Comparison of ENCODE assay signal across 24 mouse cellular contexts in the genomic region with DNA sequence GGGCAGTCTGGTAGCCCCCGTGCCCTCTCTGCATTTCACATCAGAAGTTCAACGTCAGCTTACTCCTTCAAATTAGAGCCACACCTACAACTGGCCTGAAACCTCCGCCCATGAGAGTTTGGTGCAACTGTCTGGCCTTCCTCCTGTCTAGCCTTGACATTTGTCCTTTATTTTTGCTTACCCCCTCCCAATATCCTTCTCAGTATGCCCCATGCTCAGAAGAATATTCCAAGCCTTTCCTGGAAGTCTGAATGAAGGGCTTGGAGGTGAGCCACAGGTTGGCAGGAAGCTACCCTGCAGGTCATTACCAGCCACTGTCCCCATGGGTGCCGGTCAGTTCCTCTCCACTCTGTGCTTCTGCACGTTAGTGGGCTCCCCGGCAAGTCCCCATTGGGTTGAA.
A peak's percentile ranks its signal among the peaks of the same experiment; 100 is the strongest.
DNase-seq lines count a peak whose midpoint lies in the region; ATAC-seq and TF ChIP-seq lines count a peak whose summit lies in the region.
"Had no signal": no experiment of that assay in that cellular context is flagged by ENCODE, and none has a peak within 500 bp of the region (broad histone marks: within the 10 kb centered on the region; RNA-seq: fewer than 3 reads in every experiment).

No protein-coding gene starts in this region.

- no peak overlapping the region for H3K9ac ChIP-seq in heart, adult 2 months (ENCODE audit: low read depth, low read length)
- H3K9ac ChIP-seq in heart, embryonic 11.5 days (ENCODE audit: low read depth, low read length) = no peak overlapping the region
- H3K9ac ChIP-seq in limb, embryonic 15.5 days = no peak overlapping the region
- H3K9ac ChIP-seq: forebrain, embryonic 12.5 days; hindbrain, embryonic 14.5 days had no signal

- TF ChIP-seq EP300 in heart, adult 2 months (IDR thresholded peaks at IDR 0.05; ENCODE audit: insufficient read depth, low read depth, low read length) = no peak

- ATAC-seq in heart, embryonic 11.5 days (replicated peaks; ENCODE audit: insufficient number of reproducible peaks, low FRiP score, low TSS enrichment) = no peak
- no peak for ATAC-seq in limb, embryonic 15.5 days (ENCODE audit: insufficient number of reproducible peaks, low FRiP score, low TSS enrichment, low read depth)
- ATAC-seq: midbrain, embryonic 16.5 days had no signal

- intact Hi-C loops in heart, adult 2 months (cut with DNase I) = no loop called here

- H3K27ac ChIP-seq in heart, adult 2 months = peak overlapping the region; percentile 51
- no peak overlapping the region for H3K27ac ChIP-seq in heart, embryonic 11.5 days (ENCODE audit: low read depth, low read length)
- 0 out of 2 replicates have a peak overlapping the region, but pooled peaks have one; percentile 14 for H3K27ac ChIP-seq in limb, embryonic 15.5 days
- no peak overlapping the region for H3K27ac ChIP-seq in limb, embryonic 10.5 days
- H3K27ac ChIP-seq: forebrain, embryonic 12.5 days; hindbrain, embryonic 14.5 days had no signal

- H3K79me2 ChIP-seq in heart, adult 2 months (replicated peaks; ENCODE audit: control insufficient read depth, insufficient read depth, low read length) = no peaks in the 10 kb centered on the region

- H3K4me2 ChIP-seq in heart, embryonic 11.5 days = no peak overlapping the region
- no peak overlapping the region for H3K4me2 ChIP-seq in limb, embryonic 15.5 days
- H3K4me2 ChIP-seq: forebrain, embryonic 12.5 days; hindbrain, embryonic 14.5 days had no signal

- peak; percentile 16; the same call in 1 of the 2 replicates for TF ChIP-seq CTCF in heart, adult 2 months (IDR thresholded peaks at IDR 0.05)

- no peaks in the 10 kb centered on the region for H3K9me3 ChIP-seq in heart, embryonic 11.5 days (replicated peaks; ENCODE audit: control insufficient read depth, low read length)
- H3K9me3 ChIP-seq in limb, embryonic 15.5 days = no peaks in the 10 kb centered on the region
- no peaks in the 10 kb centered on the region for H3K9me3 ChIP-seq in limb, embryonic 10.5 days (replicated peaks)
- H3K9me3 ChIP-seq: forebrain, embryonic 12.5 days had no signal

- no peak for TF ChIP-seq POLR2A in heart, adult 2 months (IDR thresholded peaks at IDR 0.05; ENCODE audit: insufficient read depth, low read depth, low read length)

- WGBS in heart, adult 2 months = 32% methylated on average over 6 of the region's 6 CpGs
- WGBS in heart, embryonic 11.5 days (ENCODE audit: insufficient replicate concordance) = 71% methylated on average over 6 of the region's 6 CpGs
- WGBS in limb, embryonic 15.5 days = 76% methylated on average over 6 of the region's 6 CpGs
- WGBS in limb, embryonic 10.5 days = 84% methylated on average over 6 of the region's 6 CpGs

- no peaks in the 10 kb centered on the region for H3K36me3 ChIP-seq in heart, adult 2 months (ENCODE audit: control insufficient read depth, insufficient read depth, low read length)
- no peaks in the 10 kb centered on the region for H3K36me3 ChIP-seq in heart, embryonic 11.5 days (ENCODE audit: control insufficient read depth, insufficient read depth, low read length)
- H3K36me3 ChIP-seq in limb, embryonic 15.5 days = no peaks in the 10 kb centered on the region
- no peaks in the 10 kb centered on the region for H3K36me3 ChIP-seq in limb, embryonic 10.5 days
- H3K36me3 ChIP-seq: forebrain, embryonic 12.5 days had no signal

- H3K4me3 ChIP-seq in heart, adult 2 months = no peak overlapping the region
- H3K4me3 ChIP-seq in heart, embryonic 11.5 days (ENCODE audit: low read depth, low read length) = no peak overlapping the region
- H3K4me3 ChIP-seq in limb, embryonic 15.5 days = no peak overlapping the region
- H3K4me3 ChIP-seq in limb, embryonic 10.5 days = no peak overlapping the region
- H3K4me3 ChIP-seq: forebrain, embryonic 12.5 days had no signal

- no peaks in the 10 kb centered on the region for H3K27me3 ChIP-seq in heart, adult 2 months (ENCODE audit: control insufficient read depth, insufficient read depth, low read length)
- H3K27me3 ChIP-seq in heart, embryonic 11.5 days (ENCODE audit: control insufficient read depth, insufficient read depth, low read length) = no peaks in the 10 kb centered on the region
- no peaks in the 10 kb centered on the region for H3K27me3 ChIP-seq in limb, embryonic 15.5 days
- no peaks in the 10 kb centered on the region for H3K27me3 ChIP-seq in limb, embryonic 10.5 days (ENCODE audit: low read depth, poor library complexity, severe bottlenecking)

- peaks cover 22% of the 10 kb centered on the region for H3K4me1 ChIP-seq in heart, adult 2 months (ENCODE audit: control insufficient read depth, insufficient read depth, low read length)
- H3K4me1 ChIP-seq in heart, embryonic 11.5 days (ENCODE audit: control insufficient read depth, insufficient read depth, low read length) = peaks cover 13% of the 10 kb centered on the region
- peaks cover 14% of the 10 kb centered on the region for H3K4me1 ChIP-seq in limb, embryonic 15.5 days
- H3K4me1 ChIP-seq in limb, embryonic 10.5 days = peaks cover 15% of the 10 kb centered on the region

- peak in 1 of 2 experiments; percentile 45 for DNase-seq in heart, adult 2 months
- no peak for DNase-seq in limb, embryonic 10.5 days (ENCODE audit: low spot score)
- peak; percentile 15 to 50 for DNase-seq in urinary bladder, postnatal 4 days (ENCODE audit: low spot score in 2 of 2)
- no peak for DNase-seq in urinary bladder, postnatal 14 days (ENCODE audit: low spot score)
- DNase-seq in c-Kit-positive CD71-positive TER-119-positive erythroid progenitor cells, embryonic 14.5 days (ENCODE audit: low spot score) = no peak
- DNase-seq: B cell, adult 2 months; cerebellum, adult 18-20 months; cerebellum, postnatal 10 days; gastrocnemius, postnatal 25 days; kidney, adult 18-20 months; kidney, postnatal 36 days; left cerebral cortex, postnatal 4 days; liver; lung, adult 18-20 months; lung, postnatal 14 days; right cerebral cortex, postnatal 25 days; spleen, adult 18-20 months; thymus, adult 18-20 months; thymus, postnatal 25 days had no signal

Comparison
In these comparisons a context has a peak if more than half of its experiments do, and no peak if none do; other contexts are left out.
1. DNase-seq: peak in urinary bladder, postnatal 4 days (2 of 2); none in limb, embryonic 10.5 days (single experiment), urinary bladder, postnatal 14 days (single experiment) and c-Kit-positive CD71-positive TER-119-positive erythroid progenitor cells, embryonic 14.5 days (single experiment).
2. H3K27ac ChIP-seq: peak in heart, adult 2 months (single experiment) and limb, embryonic 15.5 days (single experiment); none in heart, embryonic 11.5 days (single experiment) and limb, embryonic 10.5 days (single experiment).